Mouse (Mus musculus) C2C12 (cell line): Measurements from ENCODE around the gene Ces1e.

Source experiments
- CTCF ChIP-seq: IDR thresholded peaks from one replicate; pipeline ENCODE4 v1.5.1; 2011; ENCODE audit not compliant: control insufficient read depth, insufficient read depth, insufficient read length
- MAX ChIP-seq: IDR thresholded peaks from one replicate; pipeline ENCODE4 v1.6.1; 2011; ENCODE audit warnings: mild to moderate bottlenecking, control low read depth
- MYOD1 ChIP-seq: IDR thresholded peaks from one replicate; pipeline ENCODE4 v1.6.1; 2011; ENCODE audit warnings: low read depth; ENCODE audit not compliant: control insufficient read depth, insufficient read length
- MYOG ChIP-seq: IDR thresholded peaks from one replicate; pipeline ENCODE4 v1.6.1; 2011; ENCODE audit not compliant: control insufficient read depth, insufficient read length; ENCODE audit errors: extremely low read depth
- USF1 ChIP-seq: IDR thresholded peaks from one replicate; pipeline ENCODE4 v1.6.1; 2011; ENCODE audit warnings: low read depth, mild to moderate bottlenecking, control low read depth, moderate library complexity

DNA sequence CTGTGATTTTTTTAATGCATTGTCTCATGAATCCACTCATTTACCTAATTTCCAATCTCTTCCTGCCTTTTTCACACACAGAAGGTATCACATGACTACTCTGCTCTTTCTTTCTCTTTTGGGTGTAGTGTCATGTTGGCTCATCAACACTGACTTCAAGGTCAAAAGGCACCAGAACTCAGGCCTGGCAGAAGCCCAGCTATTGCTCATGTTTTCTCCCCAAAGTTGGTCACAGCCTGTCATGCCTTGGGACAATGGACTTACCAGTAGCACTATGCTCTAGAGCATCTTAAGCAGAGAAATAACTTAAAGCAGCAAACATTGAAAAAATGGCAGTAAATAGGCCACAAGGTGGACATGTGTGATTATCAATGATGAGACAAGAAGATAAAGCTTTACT, 18.3 kb downstream of the Ces1e start:
- no peak for TF ChIP-seq CTCF
- no peak for TF ChIP-seq MYOD1
- TF ChIP-seq MAX: no peak
- no peak for TF ChIP-seq USF1
- TF ChIP-seq MYOG: no peak
